Mouse (Mus musculus): ENCODE measurements around the gene Gabrb1.
A peak's percentile ranks its signal among the peaks of the same experiment; 100 is the strongest.

The Gabrb1 gene

DNA sequence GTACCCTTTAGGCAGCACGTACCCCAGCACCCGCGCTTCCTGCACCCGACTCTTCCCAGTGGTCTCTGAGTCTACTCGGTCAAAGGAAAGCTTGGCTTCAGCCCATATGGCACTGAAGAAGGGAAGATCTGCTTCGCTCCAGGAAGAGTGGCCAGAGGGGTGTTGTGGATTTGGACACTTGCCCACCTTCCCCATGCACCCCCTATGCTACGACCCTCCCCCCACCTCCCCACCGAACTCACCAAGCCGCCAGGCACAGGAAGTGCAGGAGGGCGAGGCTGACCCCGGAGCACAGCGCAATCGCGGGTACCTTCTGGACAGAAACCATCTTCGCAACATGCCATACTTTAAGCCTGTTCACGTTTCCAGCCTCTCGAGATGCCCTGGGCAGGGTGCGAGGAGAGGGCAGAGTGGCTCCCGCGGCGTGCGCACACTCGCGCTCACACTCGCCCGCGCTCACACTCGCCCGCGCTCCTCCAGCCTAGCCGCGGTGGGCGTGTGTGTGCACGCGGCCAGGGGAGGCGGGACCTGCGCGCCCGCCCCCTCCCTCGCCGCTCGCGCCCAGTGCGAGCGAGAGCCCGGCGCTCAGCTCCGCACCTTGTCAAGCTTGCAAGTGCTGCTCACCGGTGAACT lies at the start of gene Gabrb1:
Gabrb1 (plus strand) TSS at position 632 of the 633 bp plus-strand sequence.
- no peak for DNase-seq (ENCODE audit: low read depth)

DNA sequence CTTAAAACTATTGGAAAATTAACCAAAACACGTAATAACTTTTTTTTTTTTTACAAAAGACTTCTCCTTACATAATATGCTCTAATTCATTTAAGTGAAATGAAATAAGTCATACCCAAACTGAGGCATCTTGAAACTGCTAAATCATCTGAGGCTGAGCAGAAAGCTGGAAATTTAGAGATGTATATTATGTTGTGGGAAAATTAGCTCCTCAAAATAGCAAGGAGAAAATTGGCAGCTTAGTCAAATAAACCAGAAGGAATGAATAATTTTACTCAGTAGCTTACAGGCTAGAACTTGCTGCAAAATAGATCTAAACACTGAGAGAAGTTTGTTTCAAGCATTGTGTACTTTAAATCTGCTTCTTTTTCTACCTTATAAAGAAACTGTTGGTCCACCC lies 49.2 kb upstream of the Gabrb1 start:
- DNase-seq (ENCODE audit: low read depth) = no peak

DNA sequence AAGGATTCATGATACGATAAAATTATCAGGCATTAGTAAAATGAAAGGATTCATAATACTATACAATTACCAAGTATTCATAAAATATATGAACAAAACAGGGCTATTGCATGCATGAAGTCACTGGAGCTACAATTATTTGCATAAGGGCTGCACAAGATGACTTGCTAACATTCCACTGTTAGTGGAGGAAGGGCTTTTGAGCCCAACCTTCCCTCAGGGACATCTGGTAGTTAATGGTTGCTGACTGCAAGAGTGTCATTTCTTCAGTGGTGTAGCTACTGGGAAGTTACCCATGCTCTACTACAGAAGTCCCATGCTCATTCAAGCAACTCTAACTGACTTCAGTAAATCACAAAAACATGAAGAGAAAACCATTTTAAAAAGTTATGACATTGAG lies 43.6 kb upstream of the Gabrb1 start:
- no peak for DNase-seq (ENCODE audit: low read depth)

GRCm38 (mm10) chr5:71616734-71617133 lies 41.2 kb upstream of the Gabrb1 start:
- no peak for DNase-seq (ENCODE audit: low read depth)

GRCm38 (mm10) chr5:71627820-71628219 lies 30.1 kb upstream of the Gabrb1 start:
- DNase-seq (ENCODE audit: low read depth) = no peak

DNA sequence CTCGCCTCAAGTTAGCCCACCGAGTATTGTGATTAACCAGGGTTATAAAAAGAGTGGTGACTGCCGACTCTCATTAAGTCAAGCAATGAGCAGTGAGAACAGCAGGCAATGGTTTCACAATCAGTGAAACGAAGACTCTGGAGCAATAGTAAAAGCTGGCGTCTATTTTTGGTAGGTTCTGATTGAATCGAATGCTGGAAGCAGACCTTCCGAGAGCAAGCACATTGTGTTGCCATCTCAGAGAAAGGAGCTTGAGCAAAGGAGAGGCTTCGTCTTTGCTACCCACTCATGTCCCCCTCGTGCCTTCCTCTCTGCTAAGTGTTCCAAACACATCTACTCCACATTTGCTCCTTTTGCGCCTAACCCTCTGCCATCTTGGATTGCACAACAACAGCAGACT lies 18.1 kb upstream of the Gabrb1 start:
- no peak for DNase-seq (ENCODE audit: low read depth)

DNA sequence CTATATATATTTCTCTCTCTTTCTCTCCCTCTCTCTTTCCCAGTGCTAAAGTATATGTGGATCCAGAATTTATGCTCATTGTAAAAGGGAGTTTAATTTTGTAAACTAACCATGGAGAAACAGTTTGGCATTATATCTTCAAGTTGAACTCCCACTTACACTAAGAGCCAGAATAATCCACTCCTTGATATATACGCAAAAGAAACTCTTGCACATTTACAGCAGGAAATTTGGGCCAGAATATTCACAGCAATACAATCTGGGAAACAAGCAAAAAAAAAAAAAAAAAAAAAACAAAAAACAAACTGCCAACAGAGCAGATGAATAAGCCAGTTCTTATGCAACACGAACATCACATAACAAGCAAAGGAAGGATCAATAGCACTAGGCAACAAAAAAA lies 9.8 kb upstream of the Gabrb1 start:
- DNase-seq (ENCODE audit: low read depth) = no peak

DNA sequence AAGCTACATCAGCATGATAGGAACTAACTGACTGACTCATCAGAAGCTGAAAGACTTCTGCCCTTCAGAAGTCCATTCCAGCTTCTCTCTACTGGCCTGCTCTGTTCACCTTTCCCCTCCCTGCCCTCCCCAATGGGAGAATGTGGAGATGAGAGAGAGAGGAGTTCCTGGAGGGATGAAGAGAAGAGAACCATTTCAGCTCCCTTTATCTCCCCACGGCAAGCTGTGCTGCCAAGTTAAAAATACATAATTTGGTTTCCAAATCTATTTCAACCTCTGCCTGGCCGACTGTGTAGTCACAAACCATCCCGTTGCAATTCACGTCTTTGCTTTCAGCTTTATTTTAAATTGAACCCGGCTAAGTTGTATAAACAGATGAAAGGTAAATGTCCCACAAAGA lies 3.9 kb upstream of the Gabrb1 start:
- no peak for DNase-seq (ENCODE audit: low read depth)

GRCm38 (mm10) chr5:71656771-71657170 lies 1.1 kb upstream of the Gabrb1 start:
- no peak for DNase-seq (ENCODE audit: low read depth)

- no peak for DNase-seq (ENCODE audit: low read depth)
Observed at GRCm38 (mm10) chr5:71658115-71658497, 193 bp downstream of the Gabrb1 start, which contains the start of gene Gabra4. TSS of gene Gabra4 (minus strand) at chr5:71658308.

DNA sequence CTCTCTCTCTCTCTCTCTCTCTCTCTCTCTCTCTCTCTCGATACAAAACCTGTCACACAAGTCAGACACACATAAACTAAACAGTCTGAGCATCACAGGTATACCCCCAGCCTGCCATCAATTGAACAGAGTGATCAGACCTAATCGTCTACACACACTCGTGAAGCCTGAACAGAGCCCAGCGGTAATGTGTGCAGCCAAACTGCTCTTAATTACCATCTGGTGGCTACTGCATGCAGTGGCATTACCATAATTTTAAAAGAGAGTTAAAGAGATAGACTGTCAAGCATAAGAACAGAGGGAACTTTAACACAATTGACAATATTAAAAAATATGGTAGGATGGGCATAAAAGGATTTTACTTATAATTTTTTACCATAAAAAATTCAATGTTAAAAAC lies 7.7 kb downstream of the Gabrb1 start:
- no peak for DNase-seq (ENCODE audit: low read depth)

- no peak for DNase-seq (ENCODE audit: low read depth)
Observed at GRCm38 (mm10) chr5:71699696-71700467, 42.0 kb downstream of the Gabrb1 start.

DNA sequence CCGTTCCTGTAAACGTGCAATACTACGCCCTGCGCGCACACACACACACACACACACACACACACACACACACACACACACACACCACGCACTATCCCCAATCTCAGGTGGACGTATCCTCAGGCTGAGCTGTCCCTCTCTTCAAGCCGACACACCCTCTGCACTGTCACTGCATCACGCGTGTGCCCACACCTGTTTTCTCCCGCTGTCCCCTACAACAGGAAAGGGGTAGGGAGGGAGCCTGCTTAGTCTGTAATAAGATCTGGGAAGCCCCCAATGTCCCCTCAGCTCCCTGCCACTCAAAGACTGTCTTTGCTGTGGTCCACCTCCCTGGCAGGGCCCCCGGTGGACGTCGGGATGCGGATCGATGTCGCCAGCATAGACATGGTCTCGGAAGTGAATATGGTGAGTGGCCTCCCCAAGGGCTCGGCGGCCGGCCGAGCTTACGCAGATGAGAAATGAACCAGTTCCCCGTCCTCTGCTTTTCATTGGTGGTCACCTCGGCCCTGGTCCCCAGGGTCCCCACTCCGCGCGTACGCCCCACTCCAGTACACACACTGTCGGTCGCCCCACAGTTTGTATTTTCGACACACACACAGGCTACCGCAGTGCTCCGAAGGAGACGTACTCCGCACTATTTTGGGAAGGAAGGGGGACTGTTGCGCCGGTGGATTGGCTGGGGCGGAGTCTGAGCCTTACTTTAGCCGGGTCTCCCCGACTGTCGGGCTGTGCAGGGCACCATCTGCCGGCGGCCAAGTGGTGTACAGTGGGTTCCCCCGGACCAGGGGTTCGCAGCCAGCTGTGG lies 42.8 kb downstream of the Gabrb1 start:
- DNase-seq (ENCODE audit: low read depth) = no peak

GRCm38 (mm10) chr5:71701273-71701614 lies 43.3 kb downstream of the Gabrb1 start:
- DNase-seq (ENCODE audit: low read depth) = peak; percentile 1

DNA sequence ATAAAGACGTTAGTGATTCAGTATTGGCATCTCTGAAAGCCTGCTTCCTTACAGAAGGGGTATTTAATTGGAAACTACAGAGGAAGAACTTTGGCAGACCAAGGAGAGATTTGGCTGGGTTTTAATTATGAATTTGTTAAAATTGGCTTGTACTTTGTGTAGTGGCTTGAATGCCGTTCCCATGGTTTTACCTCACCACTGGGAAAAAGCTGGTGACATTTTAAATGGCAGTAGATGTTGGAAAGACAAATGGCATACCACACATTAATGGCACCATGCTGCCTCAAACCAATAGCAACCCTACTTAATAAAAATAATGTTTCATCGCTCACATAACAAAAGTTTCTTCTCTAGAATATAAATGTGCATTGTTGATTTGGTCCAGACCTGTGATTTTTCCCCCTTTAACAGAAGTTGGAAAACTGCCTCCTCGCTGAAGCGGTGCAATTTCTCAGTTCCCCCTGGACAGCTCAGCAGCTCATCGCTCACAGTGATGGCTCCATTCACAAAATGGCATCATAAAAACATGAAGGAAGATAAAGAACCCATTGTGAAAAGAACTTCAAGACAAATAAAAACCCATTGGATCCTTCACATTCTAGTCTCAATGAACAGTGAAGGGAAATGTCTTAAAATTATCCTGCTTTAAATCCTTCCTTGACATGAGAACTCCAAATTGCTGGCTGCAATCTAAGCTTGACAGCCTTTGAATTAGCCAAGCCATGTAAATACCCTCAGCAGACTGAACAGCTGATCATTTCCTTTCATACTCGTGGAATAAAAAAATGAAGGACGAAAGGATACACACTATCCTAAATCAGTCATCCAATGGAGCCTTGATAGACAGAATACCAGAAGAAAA lies 75.2 kb downstream of the Gabrb1 start:
- no peak for DNase-seq (ENCODE audit: low read depth)

DNA sequence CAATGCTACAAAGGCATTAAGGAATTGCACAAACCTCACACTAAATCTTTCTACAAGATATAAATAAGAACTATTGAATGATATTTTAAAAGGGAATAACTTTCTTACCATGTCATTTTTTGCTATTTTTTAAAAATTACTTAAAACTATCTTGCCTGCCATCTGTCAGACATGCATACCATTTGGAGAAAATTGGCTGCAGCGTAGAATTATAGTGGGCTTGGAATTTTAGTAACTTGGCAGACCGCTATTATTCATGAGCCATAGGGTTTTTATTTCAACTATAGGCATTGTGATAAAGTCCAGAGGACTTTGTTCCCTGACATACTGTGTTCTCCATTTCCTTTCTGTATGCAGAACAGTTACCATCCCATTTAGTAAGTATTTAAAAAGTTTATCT lies 89.5 kb downstream of the Gabrb1 start:
- DNase-seq (ENCODE audit: low read depth) = no peak

DNA sequence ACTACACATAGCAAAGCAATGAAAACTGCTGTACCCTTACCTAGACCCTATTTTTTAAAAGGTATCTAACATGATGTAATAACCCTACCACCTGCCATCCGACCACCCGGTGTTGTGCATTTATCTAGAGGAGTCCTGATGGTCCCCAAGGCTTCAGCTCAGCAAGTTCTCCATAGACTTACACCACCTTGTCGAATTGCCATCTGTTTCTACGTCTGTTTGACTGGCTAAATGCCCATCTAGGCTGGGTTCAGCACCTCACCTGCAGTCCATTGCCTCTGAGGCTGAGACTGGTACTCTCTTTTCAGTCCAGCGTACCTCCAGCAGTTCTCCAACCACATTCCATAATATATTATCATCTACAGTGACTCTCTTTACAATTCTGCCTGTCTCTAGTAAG lies 96.1 kb downstream of the Gabrb1 start:
- DNase-seq (ENCODE audit: low read depth) = no peak

GRCm38 (mm10) chr5:71761105-71761504 lies 103.2 kb downstream of the Gabrb1 start:
- no peak for DNase-seq (ENCODE audit: low read depth)

DNA sequence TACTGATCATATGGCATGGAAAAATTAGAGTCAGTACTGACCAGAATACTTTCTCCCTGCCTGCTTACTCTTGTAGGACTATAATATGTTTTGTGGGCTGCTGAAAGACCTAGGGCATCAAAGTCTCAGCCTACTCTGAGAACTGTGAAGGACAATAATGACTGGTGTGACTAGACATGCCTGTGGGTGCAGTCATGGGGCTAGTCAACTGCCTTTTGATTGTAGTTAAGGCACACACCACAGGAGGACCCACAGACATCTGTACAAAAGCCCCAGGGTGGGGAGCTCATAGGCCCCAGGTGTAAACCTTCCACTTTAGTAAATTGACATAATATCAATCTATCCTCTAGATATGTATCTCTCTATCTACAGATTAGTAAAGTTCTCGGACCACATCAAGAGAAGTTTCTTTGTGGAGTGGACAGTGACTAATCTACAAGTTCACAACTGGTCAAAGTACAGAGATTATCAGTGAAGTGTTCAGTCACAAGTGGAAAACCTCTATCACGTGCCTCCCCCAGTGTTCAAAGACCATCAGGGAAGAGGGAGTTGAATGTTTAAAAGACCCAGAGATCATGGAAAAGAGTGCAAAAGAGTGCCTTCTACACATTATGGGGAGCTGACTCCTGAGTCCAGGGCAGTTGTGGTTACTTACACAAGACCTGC lies 123.7 kb downstream of the Gabrb1 start:
- no peak for DNase-seq (ENCODE audit: low read depth)

DNA sequence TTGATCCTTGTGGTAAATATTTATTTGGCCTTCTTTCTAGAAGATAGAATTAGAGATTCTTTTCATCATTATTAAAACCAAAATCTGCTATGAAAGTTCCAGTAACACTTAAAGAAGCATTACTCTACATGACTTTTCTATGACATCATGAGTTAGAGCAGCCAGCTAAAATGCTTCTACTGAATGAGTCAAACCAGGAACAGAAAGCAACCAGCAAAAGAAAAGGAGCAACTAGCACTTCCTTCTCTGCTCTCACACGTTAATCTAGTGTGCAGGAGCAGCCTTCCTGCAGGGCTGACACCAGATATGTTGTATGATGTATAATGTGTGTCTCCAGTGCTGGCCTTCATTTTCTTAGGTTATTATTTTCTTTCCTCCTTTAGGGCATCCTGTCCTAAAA lies 164.9 kb downstream of the Gabrb1 start:
- no peak for DNase-seq (ENCODE audit: low read depth)

DNA sequence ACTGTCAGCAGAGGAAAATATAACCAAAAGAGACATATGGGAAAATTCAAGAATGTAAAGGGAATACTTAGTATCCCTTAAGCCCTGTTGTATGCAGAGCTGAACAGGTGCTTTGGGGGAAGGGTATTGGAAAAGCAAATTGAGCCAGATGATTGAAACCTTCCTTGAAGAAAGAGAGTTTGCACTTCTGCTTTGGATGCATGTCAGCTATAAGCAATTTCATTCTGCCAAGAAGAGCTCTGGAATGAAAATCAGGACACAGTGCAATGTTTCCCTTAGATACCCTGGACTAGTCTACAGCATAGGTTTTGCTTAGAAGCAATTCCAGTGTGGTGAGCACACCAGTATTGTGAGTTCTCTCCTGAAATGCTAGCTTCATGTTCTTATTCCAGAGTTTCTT lies 170.4 kb downstream of the Gabrb1 start:
- DNase-seq (ENCODE audit: low read depth) = no peak

- no peak for DNase-seq (ENCODE audit: low read depth)
Observed at GRCm38 (mm10) chr5:71828996-71829395, 171.1 kb downstream of the Gabrb1 start.

Data from fibroblast of lung, adult 2 months (primary cell).